11 mouse cellular contexts compared by ENCODE assay signal in the genomic region with DNA sequence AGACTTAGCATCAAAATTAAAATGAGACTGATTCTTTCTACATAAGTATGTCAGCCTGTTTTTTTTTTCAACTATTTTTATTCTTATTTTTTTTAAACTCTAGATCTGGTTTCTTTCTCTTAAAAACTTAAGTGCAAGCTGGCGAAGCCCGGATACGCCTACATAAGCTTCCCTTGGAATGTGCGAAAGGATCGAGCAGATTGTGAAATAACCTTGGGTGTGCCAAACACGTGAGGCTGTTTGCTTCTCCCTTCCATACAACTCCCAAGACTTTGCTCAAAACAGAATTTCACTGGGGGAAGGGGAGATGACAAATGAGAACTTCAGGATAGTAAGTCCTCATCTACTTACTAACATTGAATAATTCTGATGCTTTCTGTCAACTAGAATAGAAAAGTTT.
A peak's percentile ranks its signal among the peaks of the same experiment; 100 is the strongest.
DNase-seq lines count a peak whose midpoint lies in the region; ATAC-seq lines count a peak whose summit lies in the region.
"Had no signal": no experiment of that assay in that cellular context is flagged by ENCODE, and none has a peak within 500 bp of the region (broad histone marks: within the 10 kb centered on the region; RNA-seq: fewer than 3 reads in every experiment).

No protein-coding gene starts in this region.

- DNase-seq in lung, adult 18-20 months: peak; percentile 1 to 11
- DNase-seq in lung, postnatal 4 days: no peak
- DNase-seq in frontal cortex, postnatal 10 days (ENCODE audit: low spot score in 2 of 2): peak; percentile 60 to 79
- peak; percentile 29 to 93 for DNase-seq in left cerebral cortex, adult 8-10 months (ENCODE audit: low spot score in 2 of 2)
- peak; percentile 2 for DNase-seq in skeletal muscle tissue, adult 2 months (ENCODE audit: low read depth, low spot score)
- DNase-seq in cerebellum, postnatal 36 days: no peak
- DNase-seq: gastrocnemius, postnatal 25 days; kidney, adult 18-20 months; lung, embryonic 14.5 days had no signal

- ATAC-seq in megakaryocyte-erythroid progenitor cell, adult 5-6 weeks (replicated peaks; ENCODE audit: low FRiP score, low TSS enrichment, poor library complexity, severe bottlenecking): no peak
- ATAC-seq: midbrain, embryonic 13.5 days had no signal

Comparison
In these comparisons a context has a peak if more than half of its experiments do, and no peak if none do; other contexts are left out.
1. DNase-seq: peak in lung, adult 18-20 months (2 of 2), frontal cortex, postnatal 10 days (2 of 2), left cerebral cortex, adult 8-10 months (2 of 2) and skeletal muscle tissue, adult 2 months (single experiment); none in lung, postnatal 4 days (0 of 2) and cerebellum, postnatal 36 days (0 of 2).